Mouse (Mus musculus) kidney, postnatal 36 days (tissue): ENCODE measurements around the gene Dhdds.
A peak's percentile ranks its signal among the peaks of the same experiment; 100 is the strongest.

Source experiments
- DNase-seq, 2 experiments: peaks; one replicate each; pipeline ENCODE4 v3.0.0; 2021 to 2022; ENCODE audit warnings: mixed read lengths in 2 of 2

Dhdds gene

DNA sequence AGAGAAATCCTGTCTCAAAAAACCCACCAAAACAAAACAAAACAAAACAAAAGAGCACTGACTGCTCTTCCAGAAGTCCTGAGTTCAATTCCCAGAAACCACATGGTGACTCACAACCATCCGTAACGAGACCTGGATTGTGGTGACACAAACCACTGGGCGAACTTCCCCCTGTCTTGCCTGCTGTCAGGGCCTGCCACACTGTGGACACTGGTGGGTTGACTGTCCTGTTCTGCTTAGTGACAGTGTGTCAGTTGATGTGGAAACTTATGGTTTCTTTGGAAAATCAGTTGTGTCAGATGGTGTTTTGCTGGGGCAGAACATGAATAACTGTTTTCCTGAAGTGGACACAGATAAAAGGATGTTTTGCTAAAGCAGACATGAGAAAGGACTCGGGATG, 58.0 kb downstream of the Dhdds start:
- no peak for DNase-seq

DNA sequence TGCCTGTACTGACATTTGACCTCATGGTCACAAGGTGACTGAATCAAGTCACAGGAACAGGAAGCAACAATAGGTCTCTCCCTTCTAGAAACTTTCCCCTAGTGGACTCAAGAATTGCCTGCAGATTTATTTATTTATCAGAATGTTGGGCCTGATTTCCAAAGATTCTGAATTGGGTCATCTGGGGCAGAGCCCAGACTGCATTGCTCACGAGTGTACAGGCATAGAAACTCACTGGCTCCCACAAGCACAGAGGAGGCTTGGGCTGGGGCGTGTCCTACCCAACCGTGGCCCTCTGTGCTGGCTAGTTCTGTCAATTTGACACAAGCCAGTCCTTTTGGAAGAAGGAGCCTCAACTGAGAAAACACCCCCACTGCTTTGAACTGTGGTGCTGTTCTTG, 59.1 kb downstream of the Dhdds start:
- DNase-seq = no peak

DNA sequence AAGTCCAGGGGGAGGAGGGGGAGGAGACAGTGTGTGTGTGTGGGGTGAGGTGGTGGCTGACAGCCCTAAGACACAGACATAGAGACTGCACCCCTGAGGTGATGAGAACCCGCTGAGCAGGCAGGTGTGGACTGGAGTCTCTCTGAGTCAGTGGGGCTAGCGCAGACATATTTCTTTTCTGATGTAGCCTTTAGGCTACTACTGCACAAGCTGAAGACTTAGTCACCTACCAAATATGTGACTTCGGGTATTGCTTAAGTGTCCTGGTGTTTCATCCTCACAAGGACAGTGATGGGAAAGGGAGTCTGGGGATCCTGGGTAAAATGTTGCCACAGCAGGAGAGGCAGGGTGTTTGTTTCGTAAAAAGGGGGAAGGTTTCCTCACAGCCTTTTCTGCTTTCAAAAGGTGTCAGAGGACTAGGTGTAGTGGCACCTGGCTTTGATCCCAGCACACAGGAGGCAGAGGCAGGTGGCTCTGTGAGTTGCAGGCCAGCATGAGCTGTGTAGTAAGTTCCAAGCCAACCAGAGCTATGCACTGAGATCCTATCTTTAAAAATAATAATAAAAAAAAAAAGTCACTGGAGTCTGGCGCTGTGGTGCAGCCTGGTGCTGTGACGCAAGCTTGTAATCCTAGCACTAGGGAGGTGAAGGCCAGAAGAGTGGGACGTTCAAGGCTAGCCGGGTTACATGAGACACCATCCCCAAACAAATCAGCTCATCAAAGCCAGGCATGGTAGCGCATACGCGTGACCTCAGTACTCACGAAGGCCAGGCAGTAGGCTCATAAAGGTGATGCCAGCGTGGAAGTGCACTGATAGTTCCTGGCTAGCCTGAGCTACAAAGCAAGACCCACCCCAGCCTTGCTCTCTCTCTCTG, 60.1 kb downstream of the Dhdds start:
- no peak for DNase-seq

DNA sequence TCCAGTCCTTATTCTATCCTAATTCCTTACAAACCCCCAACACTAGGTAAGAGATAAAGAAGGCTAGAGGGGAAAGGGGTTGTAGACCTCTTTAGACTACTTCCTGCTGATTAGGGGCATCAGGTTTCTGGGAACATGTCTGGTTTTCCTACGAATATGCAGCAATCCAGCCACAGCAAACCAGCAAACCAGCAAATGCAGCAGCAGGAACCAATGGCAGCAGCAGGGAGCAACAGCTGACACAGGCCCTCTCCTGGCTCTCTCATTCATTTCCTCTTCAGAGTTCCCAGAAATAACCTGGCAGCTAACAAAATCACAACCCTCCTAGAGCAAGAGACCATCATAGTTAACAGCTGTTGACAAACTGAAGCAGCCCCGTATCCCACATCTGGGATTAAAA, 62.6 kb downstream of the Dhdds start:
- no peak for DNase-seq

DNA sequence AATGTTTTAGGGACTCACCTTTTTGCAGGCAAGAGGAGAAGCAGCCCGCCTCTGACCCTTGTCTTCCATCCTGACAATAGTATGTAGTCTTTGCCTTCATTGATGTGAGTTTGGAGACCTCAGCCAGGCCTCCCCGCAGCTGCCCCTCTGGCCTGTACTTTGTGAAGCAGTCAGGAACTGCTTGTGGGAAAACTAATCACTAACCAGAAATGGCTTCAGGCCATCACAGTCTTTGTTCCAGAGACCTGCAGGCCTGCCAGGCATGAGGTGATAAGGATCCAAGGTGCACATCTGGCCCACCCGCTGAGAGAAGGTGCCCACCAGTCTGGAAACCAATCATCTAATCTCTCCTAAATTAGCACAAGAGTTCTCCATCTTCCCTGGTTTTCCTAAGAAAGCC, 68.9 kb downstream of the Dhdds start:
- DNase-seq = peak; percentile 54 to 69

DNA sequence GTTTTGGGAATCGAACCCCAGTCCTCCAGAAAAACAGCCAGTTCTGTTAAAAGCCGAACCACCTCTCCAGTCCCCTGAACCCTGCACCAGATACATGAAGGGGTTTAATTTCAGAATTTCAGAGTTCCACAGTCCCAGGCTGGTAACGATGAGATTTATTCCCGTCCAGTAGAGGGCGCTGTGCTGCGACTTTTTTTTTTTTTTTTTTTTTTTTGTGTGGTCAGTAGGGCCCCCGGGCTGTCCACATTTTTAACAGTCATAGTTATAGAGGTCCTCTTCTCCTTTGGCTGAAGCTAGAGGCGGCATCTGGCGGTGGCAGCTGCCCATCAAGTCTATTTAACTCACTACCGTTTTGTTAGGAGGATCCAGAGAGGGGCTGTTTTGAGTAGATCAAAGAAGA, 69.4 kb downstream of the Dhdds start:
- DNase-seq = peak in 1 of 2 experiments; percentile 38

DNA sequence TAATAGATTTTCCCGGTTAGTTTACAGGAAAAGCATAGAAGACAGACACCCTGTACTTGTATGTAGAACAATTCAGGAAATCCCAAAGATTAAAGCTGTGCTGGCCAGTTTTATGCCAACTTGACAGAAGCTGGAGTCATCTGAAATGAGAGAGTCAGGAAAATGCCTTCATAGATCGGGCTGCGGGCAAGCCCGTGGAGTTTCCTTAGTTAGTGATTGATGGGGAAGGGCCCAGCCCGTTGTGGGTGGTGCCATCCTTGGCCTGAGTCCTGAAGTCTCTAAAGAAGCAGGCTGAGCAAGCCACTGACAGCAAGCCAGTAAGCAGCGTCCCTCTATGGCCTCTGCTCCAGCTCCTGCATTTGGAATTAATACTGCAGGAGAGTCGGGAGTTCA, 71.4 kb downstream of the Dhdds start:
- DNase-seq = peak; percentile 55 to 66

DNA sequence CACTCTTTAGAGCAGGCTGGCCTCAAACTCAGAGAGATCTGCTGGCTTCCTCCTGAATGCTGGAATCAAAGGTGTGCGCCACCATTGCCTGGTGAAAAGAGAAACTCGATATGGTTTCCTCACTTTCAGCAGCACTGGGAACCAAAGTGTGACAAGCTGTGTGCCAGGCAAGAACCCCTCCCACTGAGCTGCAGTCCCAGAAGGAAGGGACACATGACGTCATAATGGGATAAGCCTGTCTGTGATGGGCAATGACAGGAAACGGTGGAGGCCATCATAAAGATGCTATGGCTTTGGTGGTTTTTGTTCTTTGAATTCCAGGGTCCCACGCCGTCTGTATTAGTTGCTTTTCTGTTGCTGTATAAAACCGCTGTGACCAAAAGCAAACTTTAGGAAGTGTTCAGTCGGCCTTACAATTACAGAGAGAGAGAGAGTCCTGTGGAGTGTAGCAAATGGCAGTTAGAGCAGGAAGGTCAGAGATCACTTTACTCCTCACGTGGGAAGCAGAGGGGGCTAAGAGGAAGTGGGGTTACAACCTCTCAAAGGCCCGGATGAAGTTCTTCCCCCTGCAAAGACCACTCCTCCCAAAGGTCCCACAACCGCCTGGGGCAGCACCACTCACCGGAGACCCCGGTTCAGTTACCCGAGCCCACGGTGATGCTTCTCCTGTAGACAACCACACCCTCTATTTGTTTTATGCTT, 72.0 kb downstream of the Dhdds start:
- DNase-seq = peak in 1 of 2 experiments; percentile 12

DNA sequence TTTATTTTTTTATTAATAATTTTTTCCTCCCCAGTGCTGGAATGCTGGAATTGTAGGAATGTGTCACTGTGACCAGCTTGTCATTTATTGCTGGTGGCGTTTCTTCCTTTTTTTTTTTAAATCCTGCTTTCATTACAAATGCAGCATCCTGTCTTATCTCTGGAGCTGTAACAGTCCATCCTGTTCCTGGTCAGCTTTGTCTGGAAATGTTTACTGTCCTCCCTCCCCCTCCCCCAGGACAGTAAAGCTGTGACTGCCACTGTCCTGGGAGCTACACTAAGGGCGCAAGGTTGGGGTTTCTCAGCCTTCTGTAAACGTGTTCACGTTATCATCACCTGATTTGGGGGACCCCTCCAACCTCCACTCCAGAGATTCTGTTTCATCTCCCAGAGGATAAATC, 75.5 kb downstream of the Dhdds start:
- no peak for DNase-seq

DNA sequence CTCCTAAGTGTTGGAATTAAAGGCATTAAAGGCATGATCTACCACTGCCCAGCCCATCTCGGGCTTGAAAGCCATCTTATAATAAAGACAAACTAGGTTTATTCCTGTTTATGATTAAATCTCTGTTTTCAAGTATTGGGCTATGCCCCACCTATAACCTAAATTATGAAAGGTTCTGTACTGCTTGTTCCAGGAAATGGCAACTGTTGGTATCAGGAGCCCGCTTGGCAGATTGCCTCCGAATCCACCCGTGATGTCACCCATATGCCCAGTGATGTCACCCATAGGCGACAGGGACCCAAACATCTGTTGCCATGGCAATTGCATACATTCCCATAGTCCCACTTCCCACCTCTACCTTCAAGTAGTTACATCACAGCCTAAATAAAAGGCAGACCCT, 77.0 kb downstream of the Dhdds start:
- DNase-seq = no peak
